Mouse (Mus musculus) liver, embryonic 14.5 days (tissue): Measurements from ENCODE around the gene Gpr3.

Experiments used
- CTCF ChIP-seq: IDR thresholded peaks from 2 replicates; pipeline ENCODE4 v1.5.1; 2016; ENCODE audit warnings: antibody characterized with exemption, low read depth, control low read depth
- EP300 ChIP-seq: IDR thresholded peaks from 2 replicates; pipeline ENCODE4 v1.6.1; 2016; ENCODE audit warnings: antibody characterized with exemption, low read depth

DNA sequence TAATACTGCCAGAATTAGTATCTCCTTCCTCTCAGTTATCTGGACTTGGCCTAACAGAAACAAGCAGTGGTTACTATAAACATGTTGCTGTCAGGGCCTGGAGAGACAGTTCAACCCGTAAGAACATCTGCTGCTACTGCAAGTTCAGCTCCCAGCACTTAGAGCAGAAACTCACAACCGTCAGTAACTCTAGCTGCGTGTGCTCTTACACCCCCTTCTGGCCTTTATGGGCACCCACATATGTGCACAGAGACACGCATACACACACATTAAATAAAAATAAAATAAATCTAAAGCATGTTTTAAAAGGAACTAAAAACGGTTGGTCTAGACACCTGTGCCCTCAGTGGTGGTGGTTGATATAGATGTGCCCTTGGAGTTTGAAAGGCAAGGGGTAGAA is 25.5 kb downstream of the Gpr3 start:
- peak; percentile 36 for TF ChIP-seq CTCF
- TF ChIP-seq EP300, result no peak
